7 mouse cellular contexts compared by ENCODE assay signal in the genomic region with DNA sequence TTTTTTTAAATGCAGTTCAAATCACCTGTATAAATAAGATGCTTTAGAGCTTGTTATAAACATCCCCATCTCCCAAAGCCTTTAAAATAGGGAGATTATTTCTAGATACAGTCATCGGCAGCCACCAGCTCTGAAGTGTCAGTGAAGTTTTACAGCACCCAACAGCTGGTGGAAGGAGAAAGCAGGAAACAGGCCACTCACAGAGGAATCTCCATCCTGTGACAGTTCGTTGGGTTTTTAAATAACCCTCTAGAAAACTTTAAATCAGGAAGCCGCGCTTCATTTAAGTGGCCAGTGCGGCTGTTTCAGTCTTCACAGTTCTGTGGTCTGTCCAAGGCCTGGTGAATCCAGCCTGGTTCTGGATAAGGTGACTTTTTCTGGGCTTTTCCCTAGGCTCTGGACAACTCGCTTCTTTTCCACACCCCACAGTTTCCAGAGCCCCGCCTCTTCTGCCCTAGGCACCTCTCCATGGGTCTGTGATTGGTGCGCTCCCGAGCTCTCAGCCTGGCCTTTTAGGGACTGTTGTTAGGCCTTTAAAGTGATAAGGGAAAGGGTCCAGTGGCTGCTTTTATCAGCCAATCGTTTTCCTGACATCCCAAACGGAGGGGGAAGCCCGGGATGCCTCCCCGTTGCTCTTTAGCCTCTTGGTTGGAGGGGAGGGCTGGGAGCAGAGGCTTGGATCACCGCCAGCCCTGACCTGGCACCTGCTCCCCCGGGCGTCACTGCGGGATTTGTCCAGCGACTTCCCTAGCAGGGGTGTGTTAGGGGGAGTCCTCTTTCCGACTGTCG. TPM values are rescaled to one million over a fixed set of nuclear protein-coding genes. Genes with fewer than 3 reads are reported as not detected.
DNase-seq lines count a peak whose midpoint lies in the region.

A gene (plus strand): TSS at position 538 of the 789 bp plus-strand sequence.

- DNase-seq in adrenal gland, postnatal 14 days = peak; percentile 85
- peak; percentile 67 for DNase-seq in embryo, embryonic 10 days (ENCODE audit: low spot score)
- DNase-seq in heart, adult 11 months = peak; percentile 99
- DNase-seq in kidney, adult 11 months = peak; percentile 78
- peak; percentile 74 for DNase-seq in lung, adult 18-20 months
- peak; percentile 80 for DNase-seq in ovary, adult 18-20 months (ENCODE audit: low spot score)
- DNase-seq in spleen, postnatal 4 days (ENCODE audit: low spot score in 2 of 2) = no peak

RNA-seq across cellular contexts. Expression of the gene that starts here (rescaled TPM):
- total RNA-seq in adrenal gland, postnatal 14 days (2021) = 7.9 and 9.9 TPM in 2 replicates

Comparison
In these comparisons a context has a peak if more than half of its experiments do, and no peak if none do; other contexts are left out.
1. DNase-seq: peak in adrenal gland, postnatal 14 days (single experiment), embryo, embryonic 10 days (single experiment), heart, adult 11 months (single experiment), kidney, adult 11 months (single experiment), lung, adult 18-20 months (2 of 2) and ovary, adult 18-20 months (single experiment); none in spleen, postnatal 4 days (0 of 2).